Comparison of ENCODE assay signal across 25 mouse cellular contexts in genomic region chr2:59774374-59774773, GRCm38 (mm10).
"Had no signal": no experiment of that assay in that cellular context is flagged by ENCODE, and none has a peak within 500 bp of the region (broad histone marks: within the 10 kb centered on the region; RNA-seq: fewer than 3 reads in every experiment).

No protein-coding gene starts in this region.

- H3K27me3 ChIP-seq: heart, embryonic 13.5 days; heart, embryonic 15.5 days; hindbrain, embryonic 13.5 days; hindbrain, embryonic 15.5 days; kidney, embryonic 15.5 days; limb, embryonic 12.5 days had no signal

- H3K27ac ChIP-seq: gastrocnemius, adult 2 months; heart, adult 2 months; heart, embryonic 13.5 days; heart, embryonic 15.5 days; hindbrain, embryonic 13.5 days; hindbrain, embryonic 15.5 days; hindbrain, postnatal 0 days; kidney, embryonic 15.5 days; kidney, postnatal 0 days; left cerebral cortex, adult 2 months; limb, embryonic 10.5 days; limb, embryonic 12.5 days had no signal

- ATAC-seq: hindbrain, postnatal 0 days had no signal

- DNase-seq: gastrocnemius, adult 2 months; gastrocnemius, postnatal 10 days; gastrocnemius, postnatal 25 days; heart, adult 11 months; heart, adult 2 months; heart, postnatal 14 days; heart, postnatal 36 days; kidney, adult 11 months; kidney, adult 2 months; kidney, adult 9 months; kidney, postnatal 14 days; kidney, postnatal 36 days; layer of hippocampus, adult 9-11 months; liver had no signal

- H3K9me3 ChIP-seq: heart, embryonic 13.5 days; heart, embryonic 15.5 days; hindbrain, embryonic 13.5 days; hindbrain, embryonic 15.5 days; kidney, embryonic 15.5 days; limb, embryonic 10.5 days; limb, embryonic 12.5 days had no signal

- H3K4me3 ChIP-seq: gastrocnemius, adult 2 months; heart, adult 2 months; heart, embryonic 13.5 days; heart, embryonic 15.5 days; hindbrain, embryonic 13.5 days; hindbrain, embryonic 15.5 days; kidney, embryonic 15.5 days; left cerebral cortex, adult 2 months; limb, embryonic 10.5 days; limb, embryonic 12.5 days had no signal

- H3K36me3 ChIP-seq: hindbrain, embryonic 13.5 days; hindbrain, embryonic 15.5 days had no signal

- H3K4me2 ChIP-seq: heart, embryonic 11.5 days; heart, embryonic 13.5 days; heart, embryonic 15.5 days; hindbrain, embryonic 13.5 days; hindbrain, embryonic 15.5 days; kidney, embryonic 15.5 days; limb, embryonic 12.5 days had no signal

- H3K9ac ChIP-seq: heart, embryonic 13.5 days; heart, embryonic 15.5 days; hindbrain, embryonic 13.5 days; hindbrain, embryonic 15.5 days; kidney, embryonic 15.5 days; limb, embryonic 12.5 days had no signal
